11 mouse cellular contexts compared by ENCODE assay signal in genomic region chr5:149780411-149780810, GRCm38 (mm10).
A peak's percentile ranks its signal among the peaks of the same experiment; 100 is the strongest.
DNase-seq lines count a peak whose midpoint lies in the region; ATAC-seq and TF ChIP-seq lines count a peak whose summit lies in the region.
"Had no signal": no experiment of that assay in that cellular context is flagged by ENCODE, and none has a peak within 500 bp of the region (broad histone marks: within the 10 kb centered on the region; RNA-seq: fewer than 3 reads in every experiment).

No protein-coding gene starts in this region.

- H3K27ac ChIP-seq in lung, postnatal 0 days (ENCODE audit: low read length) = no peak overlapping the region
- H3K27ac ChIP-seq: embryonic facial prominence, embryonic 13.5 days; midbrain, embryonic 12.5 days had no signal

- H3K9me3 ChIP-seq in lung, postnatal 0 days (ENCODE audit: low read length) = no peaks in the 10 kb centered on the region
- H3K9me3 ChIP-seq: embryonic facial prominence, embryonic 13.5 days had no signal

- H3K9ac ChIP-seq in lung, postnatal 0 days (replicated peaks; ENCODE audit: low read depth) = no peak overlapping the region
- H3K9ac ChIP-seq: embryonic facial prominence, embryonic 13.5 days; heart, embryonic 12.5 days; midbrain, embryonic 12.5 days had no signal

- H3K36me3 ChIP-seq in lung, postnatal 0 days (ENCODE audit: insufficient read depth, low read length) = no peaks in the 10 kb centered on the region
- H3K36me3 ChIP-seq: embryonic facial prominence, embryonic 13.5 days; heart, embryonic 12.5 days; midbrain, embryonic 12.5 days had no signal

- H3K4me3 ChIP-seq in lung, postnatal 0 days (ENCODE audit: low read depth, low read length) = no peak overlapping the region
- H3K4me3 ChIP-seq: embryonic facial prominence, embryonic 13.5 days; heart, embryonic 12.5 days; midbrain, embryonic 12.5 days had no signal

- ATAC-seq in lung, postnatal 0 days = no peak

- DNase-seq in embryo, embryonic 10 days (ENCODE audit: low spot score) = peak; percentile 20
- DNase-seq in embryo, embryonic 9.5 days (ENCODE audit: extremely low spot score) = no peak
- DNase-seq in lung, postnatal 0 days (ENCODE audit: low spot score) = no peak
- DNase-seq in lung, adult 18-20 months = no peak
- DNase-seq in c-Kit-positive CD71-negative TER-119-negative erythroid progenitor cells, embryonic 14.5 days (ENCODE audit: low read depth) = peak; percentile 7
- DNase-seq in testis, postnatal 10 days (ENCODE audit: low spot score) = peak; percentile 54
- DNase-seq in ovary, postnatal 14 days (ENCODE audit: low spot score) = no peak
- no peak for DNase-seq in left cerebral cortex, adult 9 months (ENCODE audit: low spot score in 2 of 2)

- TF ChIP-seq EP300 in lung, postnatal 0 days (IDR thresholded peaks at IDR 0.05) = no peak

- H3K4me1 ChIP-seq in lung, postnatal 0 days (ENCODE audit: insufficient read depth, low read depth, low read length) = no peaks in the 10 kb centered on the region
- H3K4me1 ChIP-seq: embryonic facial prominence, embryonic 13.5 days; heart, embryonic 12.5 days; midbrain, embryonic 12.5 days had no signal

- H3K27me3 ChIP-seq in lung, postnatal 0 days (replicated peaks; ENCODE audit: insufficient read depth, low read length) = no peaks in the 10 kb centered on the region
- H3K27me3 ChIP-seq: embryonic facial prominence, embryonic 13.5 days; heart, embryonic 12.5 days; midbrain, embryonic 12.5 days had no signal

- no peak overlapping the region for H3K4me2 ChIP-seq in lung, postnatal 0 days (replicated peaks; ENCODE audit: low read depth, low read length)
- H3K4me2 ChIP-seq: embryonic facial prominence, embryonic 13.5 days; heart, embryonic 12.5 days; midbrain, embryonic 12.5 days had no signal

- TF ChIP-seq CTCF in lung, postnatal 0 days (IDR thresholded peaks at IDR 0.05) = peak; percentile 53

- 96% methylated on average over 2 of the region's 2 CpGs for WGBS in lung, postnatal 0 days

Comparison
In these comparisons a context has a peak if more than half of its experiments do, and no peak if none do; other contexts are left out.
1. DNase-seq: peak in embryo, embryonic 10 days (single experiment), c-Kit-positive CD71-negative TER-119-negative erythroid progenitor cells, embryonic 14.5 days (single experiment) and testis, postnatal 10 days (single experiment); none in embryo, embryonic 9.5 days (single experiment), lung, postnatal 0 days (single experiment), lung, adult 18-20 months (0 of 2), ovary, postnatal 14 days (single experiment) and left cerebral cortex, adult 9 months (0 of 2).